Mouse (Mus musculus) thymus, postnatal 0 days (tissue): ENCODE measurements at regions not wholly inside any gene's neighbourhood (a gene's known extent, or its start where the extent isn't known, plus 50 kb on each side); places are given as distances from the start of the nearest gene placed in this dataset.

Experiments
- DNase-seq: peaks from one replicate; pipeline ENCODE4 v3.0.0-alpha.2; 2015; ENCODE audit warnings: low spot score

DNA sequence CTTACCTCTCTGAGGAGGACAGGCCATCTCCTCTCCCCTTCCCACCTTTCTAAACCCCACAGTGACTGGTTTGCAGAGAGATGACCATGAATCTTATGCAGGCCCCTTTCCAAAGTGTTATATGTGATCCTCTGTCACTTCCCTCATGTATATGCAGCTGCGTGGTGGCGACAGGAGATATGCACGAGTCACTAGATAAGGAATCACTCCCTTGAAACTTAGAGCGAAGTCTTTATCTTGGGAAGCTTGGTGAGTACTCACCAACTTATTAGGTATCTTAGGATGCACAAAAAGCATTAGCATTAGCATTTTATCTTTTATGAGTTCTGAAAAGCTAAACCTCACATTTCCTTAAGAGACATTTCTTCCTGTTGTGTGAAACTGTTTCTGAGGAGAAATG, 421.9 kb downstream of the Tmem161b start:
- DNase-seq = no peak

DNA sequence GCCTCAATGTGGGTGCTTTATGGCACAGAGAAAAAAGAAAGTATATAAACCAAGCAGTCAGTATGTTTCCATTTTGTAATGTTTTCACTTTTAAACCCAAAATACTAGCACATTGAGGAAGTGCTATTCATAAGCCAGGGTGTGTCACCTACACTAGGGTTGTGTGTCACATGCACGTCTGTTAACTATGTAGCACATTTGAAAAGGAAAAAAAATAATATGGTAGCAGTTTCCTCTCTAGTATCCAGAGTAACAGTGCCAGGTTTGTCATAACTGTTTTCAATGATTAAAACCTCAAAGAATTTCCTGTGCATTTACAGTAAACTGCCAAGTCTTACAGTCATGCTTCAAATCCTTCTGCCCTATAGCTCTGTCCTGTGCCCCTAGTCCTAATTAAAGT, 424.8 kb downstream of the Tmem161b start:
- DNase-seq = no peak

DNA sequence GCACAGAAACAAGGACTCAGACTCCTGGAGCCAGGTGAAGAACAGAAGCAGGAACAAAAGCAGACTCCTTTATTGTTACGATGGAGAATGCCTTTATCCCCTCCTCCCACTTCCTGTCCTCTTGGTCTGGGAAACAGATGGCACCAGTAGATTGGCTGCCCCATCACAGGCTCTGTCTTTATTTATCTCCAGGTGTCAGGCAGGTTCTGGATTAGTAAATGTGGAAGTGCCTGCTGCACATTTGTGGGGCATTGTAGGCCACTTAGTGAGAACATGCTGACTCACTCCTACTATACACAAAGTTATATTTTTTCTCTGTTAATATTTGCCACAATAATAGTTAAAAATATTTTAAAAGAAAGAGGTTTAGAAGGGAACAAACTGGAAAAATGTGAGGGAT, 426.0 kb downstream of the Tmem161b start:
- no peak for DNase-seq

DNA sequence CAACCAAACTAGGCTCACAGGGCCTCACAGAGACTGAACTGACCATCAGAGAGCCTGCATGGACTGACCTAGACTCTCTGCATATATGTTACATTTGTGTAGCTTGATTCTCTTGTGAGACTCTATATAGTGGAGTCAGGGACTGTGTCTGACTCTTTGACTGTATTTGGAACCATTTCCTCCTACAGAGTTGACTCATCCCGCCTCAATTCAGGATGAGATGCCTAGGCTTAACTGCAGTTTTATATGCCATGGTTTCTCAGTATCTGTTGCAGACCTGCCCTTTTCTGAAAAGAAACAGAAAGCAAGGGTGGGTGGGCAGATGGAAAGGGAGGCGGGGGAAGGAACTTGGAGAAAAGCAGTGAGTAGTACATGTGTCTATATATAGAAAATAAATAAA, 441.9 kb downstream of the Tmem161b start:
- no peak for DNase-seq

DNA sequence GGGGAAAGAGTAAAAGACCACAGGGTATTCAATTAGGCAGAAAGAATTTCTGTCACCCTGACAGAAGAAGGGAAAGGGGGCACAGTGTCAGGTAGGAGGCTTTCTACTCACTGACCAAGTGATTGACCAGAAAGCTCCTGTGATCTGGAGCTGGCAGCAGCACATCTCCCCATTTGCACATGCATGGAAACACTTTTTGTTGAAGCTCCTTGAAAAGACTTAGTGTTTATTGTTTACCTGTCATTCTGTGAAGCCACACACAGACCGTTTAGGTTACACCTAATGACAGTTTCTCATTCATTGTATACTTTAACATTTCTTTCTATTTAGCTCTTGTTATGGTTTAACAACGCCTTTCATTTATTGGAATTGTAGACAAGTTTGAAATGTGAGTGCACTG, 458.9 kb downstream of the Tmem161b start:
- DNase-seq = no peak

DNA sequence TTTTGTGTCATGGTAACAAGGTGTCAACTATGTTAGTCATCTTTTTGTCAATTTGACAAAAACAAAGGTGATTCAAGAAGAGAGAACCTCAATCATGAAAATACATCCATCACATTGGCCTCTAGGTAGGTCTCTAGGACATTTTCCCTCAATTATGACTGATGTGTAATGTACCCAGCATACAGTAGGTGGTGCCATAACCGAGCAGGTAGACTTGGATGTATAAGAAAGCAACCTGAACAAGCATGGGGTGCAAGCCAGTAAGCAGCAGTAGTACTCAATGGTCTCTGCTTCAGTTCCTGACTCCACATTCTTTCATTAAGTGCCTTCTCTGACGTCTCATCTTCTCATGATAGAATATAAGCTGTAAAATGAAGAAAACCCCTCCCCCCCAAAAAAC, 463.8 kb downstream of the Tmem161b start:
- no peak for DNase-seq

DNA sequence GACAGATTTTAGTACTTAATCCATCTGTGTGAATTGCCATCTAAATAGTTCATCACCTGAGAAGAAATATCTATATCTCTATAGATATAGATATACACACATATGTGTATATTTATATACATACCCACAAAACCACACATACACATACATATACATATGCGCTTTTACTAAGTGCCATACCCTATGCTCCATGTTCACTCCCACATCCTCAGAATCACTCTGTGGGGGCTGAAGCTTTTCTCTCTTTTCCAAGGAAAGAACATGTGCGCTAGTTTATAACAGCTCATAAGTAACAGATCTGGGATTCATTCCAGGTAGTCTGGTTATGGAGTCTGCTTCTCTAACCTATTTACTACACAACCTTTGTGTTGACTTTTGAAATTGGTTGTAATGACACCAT, 471.4 kb downstream of the Tmem161b start:
- no peak for DNase-seq

DNA sequence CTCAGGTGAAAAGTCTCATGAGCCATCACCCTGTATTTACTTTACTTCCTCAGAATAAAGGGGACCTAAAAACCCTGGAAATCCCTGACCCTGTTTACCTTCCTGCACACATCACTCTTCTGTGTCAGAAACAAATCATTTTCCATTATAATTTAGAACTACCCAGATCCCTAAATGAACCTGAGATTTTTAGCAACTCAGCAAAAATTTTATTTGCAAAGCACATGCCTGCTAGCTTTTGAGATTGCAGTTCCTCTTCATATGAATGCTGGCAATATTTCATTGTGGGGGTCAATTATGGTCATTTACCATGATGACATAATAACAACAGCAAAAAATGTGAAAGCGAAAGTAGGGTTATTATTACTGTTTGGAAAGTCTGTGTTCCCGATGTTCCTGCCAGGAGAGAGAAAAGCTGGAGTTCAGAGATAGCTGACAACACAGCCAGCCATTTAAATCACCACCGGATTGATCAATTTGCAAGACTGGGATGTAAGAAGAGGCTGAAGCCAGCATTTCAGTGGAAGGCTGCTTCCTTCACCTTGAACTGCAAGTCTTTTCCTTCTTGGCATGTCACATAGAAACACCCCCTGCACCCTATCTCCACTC, 476.5 kb downstream of the Tmem161b start:
- no peak for DNase-seq

DNA sequence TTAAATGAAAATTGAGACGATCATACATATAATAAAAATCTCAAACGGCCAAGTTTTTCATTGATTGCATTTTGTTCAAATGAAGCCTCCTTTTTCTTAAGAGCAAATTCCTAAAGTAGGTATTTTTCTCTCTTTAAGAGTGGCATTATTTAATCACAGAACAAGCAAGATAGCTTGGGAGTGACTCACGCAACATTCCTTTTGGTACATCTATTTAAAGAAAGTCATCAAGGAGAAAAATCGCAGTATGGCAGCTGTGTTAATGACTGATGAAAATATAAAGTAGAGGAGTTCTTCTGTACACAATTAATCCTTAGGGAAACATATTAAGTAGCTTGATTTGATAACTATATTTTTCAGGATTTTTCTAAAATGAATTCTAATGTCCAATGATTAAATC, 448.0 kb upstream of the Ccnh start:
- DNase-seq = no peak

DNA sequence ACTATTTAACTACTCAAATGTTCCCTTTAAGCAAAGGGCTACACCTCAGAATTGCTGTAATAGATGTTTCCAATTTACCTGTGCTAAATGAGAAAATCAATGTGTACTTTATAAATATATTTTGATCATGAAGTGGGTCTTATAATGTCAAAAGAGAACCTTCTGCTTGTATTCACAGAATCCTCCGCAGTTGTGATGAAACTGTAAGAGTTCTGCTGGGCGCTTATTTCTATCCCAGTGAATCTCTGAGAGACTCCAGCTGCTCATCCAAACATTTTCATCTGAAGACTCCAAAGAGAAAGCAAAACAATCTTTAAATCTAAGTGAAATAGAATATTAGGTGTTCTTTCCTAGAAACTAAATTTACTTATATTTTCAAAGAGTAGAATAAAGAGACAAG, 440.9 kb upstream of the Ccnh start:
- DNase-seq = no peak

DNA sequence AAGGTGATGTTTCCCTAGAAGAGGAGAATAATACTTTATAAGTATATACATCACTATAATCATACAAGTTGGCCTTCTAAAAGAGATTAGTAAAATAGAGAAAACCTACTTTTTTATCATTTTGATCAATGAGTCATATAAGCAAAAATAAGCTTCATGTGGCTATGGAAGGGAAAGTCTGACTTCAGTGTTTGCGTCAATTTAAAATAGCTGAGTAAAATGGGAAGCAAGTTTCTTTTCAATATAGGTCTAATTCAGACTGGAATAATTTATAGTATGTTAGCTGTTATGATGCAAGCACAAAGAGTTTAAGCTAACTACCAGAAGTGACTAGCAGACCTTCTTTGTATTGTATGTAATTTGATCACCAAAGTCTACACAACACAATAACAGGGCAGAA, 440.0 kb upstream of the Ccnh start:
- DNase-seq = no peak

DNA sequence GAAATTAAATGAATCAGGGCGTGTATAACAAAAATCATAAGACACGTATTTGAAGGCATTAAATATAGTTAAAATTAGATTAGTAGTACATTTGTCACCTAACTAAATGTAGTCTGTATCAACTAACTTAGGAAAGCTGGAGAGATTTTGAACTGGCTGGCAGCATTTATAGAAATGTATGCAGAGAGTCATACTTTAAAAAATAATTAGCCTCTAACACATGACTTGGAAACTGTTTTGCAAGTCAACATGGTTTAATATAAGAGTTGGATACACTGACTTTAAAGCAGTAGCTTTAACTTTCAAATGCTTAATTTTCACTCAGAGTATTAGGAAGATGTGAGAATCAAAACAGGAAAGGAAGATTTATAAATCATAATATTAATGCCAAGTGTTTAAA, 439.1 kb upstream of the Ccnh start:
- DNase-seq = no peak

DNA sequence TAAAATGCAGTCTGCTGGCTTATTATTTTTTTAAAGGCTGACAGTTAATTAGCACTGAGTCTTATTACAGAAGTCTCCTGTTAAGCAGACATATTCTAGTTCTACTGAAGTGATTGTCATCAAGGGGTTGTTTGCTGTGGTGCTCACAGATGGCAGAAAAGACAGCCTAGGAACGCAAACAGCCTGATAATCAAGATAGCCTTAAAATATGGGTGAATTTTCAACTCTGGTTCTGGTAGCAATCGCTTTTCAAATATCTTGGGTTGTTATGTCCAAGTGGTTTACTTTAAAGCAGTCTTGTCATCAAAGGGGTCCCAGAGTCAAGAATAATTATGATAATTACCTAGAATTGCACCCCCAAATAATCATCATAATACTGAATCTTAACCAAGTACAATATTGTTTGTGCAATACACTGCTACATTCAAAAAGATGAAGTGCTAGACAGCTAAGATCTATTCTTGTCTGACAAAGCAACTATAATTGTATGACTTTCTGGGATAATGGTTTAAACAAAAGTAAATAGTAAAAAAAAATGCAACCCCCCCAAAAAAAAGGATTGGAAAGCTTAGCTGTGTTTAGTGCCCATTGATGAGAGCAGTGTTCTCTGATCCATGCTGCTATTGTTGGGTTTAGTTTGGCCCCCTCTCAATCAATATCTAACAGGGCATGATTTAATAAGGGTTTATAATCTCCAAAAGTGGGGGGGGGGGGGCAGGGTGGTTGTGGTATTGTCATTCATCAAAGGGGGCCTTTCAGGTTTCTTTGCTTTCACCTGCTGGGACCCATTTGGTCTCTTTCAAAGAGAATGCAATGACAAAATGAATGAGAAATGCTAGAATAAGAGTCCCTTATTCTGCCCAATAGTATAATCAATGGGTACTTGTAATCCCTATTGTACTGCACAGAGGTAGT, 437.4 kb upstream of the Ccnh start:
- no peak for DNase-seq

DNA sequence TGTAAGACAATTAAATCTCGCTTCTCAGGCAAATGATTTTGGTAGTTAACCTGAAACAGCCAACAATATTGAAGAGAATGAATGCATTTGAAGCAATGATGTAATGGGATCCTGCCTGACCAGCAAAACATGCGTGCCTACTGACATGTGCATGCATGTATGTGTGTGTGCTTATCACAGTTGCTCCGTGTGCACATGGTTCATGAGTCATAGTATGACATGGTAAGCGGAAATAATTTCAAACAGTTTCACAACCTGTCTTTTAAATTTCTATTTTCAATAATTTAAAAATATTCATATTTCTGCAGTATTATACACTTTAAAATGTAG, 436.8 kb upstream of the Ccnh start:
- DNase-seq = no peak

DNA sequence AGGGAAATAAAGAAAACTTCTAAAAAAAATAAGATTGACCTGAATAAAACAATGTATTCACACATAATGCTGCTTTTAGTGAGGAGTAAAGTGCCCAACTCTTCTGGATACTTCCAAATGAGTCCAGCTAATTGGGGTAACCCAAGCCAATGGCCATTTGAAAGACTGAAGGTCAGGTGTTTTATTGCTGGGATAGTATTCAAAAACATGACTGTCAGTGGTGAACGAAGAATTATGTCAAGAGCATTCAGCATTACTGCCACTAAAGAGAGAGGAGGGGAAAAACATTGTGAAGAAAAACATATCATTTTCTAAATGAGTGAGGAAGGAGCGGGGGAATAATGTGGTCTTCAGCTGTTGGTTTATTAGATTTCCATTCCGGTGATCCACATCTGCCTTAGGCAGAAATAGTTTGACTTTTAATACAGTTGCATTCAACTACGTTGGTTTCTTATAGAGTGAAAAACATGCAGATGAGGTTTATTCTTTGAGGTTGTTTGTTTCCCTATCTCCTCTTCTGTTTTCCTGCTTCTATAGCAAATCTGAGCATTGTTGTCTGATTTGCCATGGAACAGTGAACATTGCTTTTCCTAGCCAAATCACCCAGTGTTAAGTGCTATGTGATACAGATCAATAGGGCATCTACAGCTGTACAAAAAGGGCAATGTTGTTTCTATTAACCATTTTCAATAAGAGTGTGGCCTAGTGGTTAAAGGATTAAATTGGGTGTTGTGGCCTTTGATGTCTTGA, 435.3 kb upstream of the Ccnh start:
- DNase-seq = no peak

DNA sequence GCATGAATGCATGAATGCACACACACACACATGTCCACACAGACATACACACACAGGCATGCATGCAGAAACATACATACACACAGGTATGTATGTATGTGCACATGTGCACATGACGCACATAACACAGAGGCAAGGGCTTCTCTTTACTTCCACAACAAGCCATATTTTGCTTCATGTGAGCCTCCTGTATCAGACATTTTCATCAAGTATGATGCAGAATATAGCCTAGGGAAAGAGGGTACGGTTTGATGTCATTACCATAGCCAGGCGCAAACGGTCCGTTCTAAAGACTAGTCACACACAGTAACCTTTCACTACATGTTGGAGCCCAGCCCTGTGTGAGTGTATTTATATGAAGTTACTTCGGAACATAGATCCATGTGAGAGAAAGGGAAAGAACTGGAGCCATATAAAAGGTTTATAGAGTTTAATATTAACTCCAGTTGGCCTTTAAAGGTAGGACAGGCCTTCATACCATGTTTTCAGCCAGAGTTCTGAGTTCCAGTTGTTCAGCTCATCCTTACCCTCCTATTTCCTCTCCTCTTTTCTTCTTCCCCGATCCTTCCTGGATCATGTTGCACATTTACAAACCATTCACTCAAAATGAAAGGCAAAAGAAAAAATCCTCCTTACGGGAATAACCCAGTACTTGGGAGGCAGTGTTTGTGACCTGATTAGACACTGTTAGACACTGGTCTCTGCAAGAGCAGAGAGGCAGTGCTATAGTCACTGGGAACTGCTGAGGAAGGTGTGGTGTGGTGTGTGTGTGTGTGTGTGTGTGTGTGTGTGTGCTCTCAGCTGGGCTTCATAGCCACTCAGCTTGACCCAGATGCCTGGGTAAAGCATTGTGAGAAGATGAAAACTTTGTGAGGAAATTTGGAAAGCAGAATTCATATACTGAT, 434.1 kb upstream of the Ccnh start:
- DNase-seq = no peak

DNA sequence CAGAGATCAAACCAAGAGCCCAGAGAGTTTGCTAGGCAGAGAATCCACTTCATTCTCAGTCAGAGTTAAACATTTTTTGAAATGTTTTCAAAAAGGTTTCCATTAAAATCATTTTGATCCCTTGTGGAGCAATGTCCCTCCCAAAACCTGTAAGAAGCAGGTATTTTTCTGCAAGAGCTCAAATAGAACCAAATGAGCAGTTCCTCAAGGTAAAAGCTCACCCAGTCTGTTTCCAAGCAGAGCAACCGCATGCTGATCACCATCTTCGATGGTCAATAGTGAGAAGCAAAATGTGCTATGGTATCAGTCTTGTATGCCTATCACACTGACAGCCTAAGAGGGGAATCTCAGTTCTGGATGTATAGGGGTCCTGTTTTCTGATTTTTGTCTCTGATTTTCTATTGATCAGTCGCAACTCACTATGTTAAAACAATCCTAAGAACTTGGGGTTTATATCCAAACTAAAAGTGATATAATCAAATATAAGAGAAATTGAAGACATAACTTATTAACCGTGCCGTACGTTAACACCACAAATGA, 432.3 kb upstream of the Ccnh start:
- no peak for DNase-seq

DNA sequence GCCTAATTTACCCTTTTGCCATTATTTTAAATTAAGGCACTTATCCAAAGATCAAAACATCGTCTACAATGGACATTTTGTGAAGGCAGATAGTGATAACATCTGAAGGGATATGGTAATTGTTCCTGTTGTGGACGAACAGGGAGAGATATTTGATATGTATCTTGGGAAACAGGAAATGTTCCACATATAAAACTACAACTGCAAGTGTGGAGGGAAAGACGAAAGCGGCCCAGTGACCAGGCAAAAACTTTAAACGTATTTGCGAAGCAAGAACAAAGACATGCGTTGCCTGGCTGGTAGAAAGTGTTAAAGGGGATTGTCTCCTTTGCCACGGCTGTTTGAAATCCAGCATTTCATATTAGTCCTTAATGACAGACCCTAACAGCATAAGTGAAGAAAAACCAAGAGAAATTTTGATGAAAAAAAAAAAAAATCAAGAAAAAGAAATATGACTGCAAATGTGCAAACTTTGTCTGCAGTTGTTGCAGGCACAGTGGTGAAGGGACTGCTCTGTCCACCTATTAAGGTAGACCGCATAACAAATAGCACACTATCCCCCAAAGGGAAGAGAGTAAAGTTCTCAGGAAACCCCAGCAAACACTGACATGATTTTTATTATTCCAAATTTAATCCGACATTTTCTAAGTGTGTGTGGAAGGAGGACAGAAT, 431.2 kb upstream of the Ccnh start:
- DNase-seq = no peak

DNA sequence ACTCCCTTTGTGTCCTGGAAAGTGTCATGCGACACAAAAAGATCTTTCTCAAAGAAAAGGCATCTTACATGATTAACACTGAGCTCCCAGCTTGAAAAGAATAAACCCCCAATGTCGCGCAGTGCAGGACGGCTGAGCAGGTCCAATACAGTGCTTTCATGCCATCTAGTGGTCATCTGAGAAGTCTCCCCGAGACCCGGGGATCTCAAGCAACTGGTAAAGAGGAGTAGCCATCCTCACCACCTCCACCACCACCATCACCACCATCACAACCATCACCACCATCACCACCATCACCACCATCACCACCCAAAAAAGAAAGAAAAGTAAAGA, 430.7 kb upstream of the Ccnh start:
- peak; percentile 26 for DNase-seq

DNA sequence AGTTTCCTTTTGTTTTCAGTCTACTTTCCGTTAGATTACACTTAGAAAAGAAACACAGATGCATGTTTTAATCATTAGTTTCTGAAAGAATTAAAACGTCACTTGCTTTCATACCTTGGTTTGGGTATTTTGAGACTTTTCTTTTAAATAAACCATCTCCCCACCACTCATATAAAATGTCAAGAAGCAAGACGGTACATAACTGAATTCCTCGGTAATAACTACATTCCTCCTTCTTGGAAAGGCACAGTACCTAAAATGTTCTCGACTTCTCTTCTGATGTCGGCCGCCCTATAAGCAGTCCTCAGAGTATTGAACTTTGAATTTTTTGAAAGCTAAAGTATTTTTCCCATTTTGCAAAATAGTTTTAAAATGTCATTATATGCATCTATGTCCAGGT, 430.1 kb upstream of the Ccnh start:
- DNase-seq = no peak

DNA sequence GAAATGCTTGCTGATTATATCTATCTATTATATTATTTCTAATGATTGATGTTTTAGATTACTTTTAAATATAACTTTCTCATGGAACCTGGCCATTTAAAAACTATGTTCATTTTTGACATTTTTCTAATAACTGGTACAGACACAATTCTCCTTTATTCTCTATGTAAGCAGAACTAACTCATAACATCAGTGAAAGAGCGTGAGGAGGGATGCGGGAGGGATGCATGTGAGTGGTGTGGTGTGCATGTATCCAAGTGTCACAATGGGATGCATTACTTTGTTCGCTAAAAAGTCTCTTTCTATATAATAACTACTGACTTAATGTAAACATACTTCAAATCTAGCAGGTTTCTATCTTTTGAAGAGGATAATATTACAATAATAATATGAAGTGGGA, 428.7 kb upstream of the Ccnh start:
- no peak for DNase-seq
